Mouse (Mus musculus) Muller cell, postnatal 12 days (primary cell): Measurements from ENCODE around the gene Xlr4b.
"Not testable (repeated sequence)": the region's sequence is repeated elsewhere in the genome, so short reads cannot be mapped to it uniquely, and the experiment has no call there.

ENCODE experiments used
- DNase-seq: peaks from one replicate; pipeline ENCODE4 v3.0.0-alpha.2; 2015; ENCODE audit errors: inconsistent ontology term

Xlr4b gene

GRCm38 (mm10) chrX:73213819-73214564 is at the start of gene Xlr4b:
Gene Xlr4b, plus strand, starts transcription at chrX:73214333.
- not testable (repeated sequence) for DNase-seq

- DNase-seq, result not testable (repeated sequence)
Observed at GRCm38 (mm10) chrX:73176889-73177288, 37.2 kb upstream of the Xlr4b start, which contains the start of gene Spin2d. Gene Spin2d, minus strand, starts transcription at chrX:73176989.

- DNase-seq, result not testable (repeated sequence)
Observed at GRCm38 (mm10) chrX:73191934-73192333, 22.2 kb upstream of the Xlr4b start, which contains the start of gene Xlr3b. Gene Xlr3b, plus strand, starts transcription at chrX:73192207.

- DNase-seq, result no peak
Observed at GRCm38 (mm10) chrX:73225365-73225764, 11.2 kb downstream of the Xlr4b start.

- peak; percentile 91 for DNase-seq
Observed at GRCm38 (mm10) chrX:73227914-73228605, 13.9 kb downstream of the Xlr4b start, which contains the start of gene F8a. Gene F8a, plus strand, starts transcription at chrX:73228291.

- DNase-seq, result no peak
Observed at GRCm38 (mm10) chrX:73228606-73229214, 14.6 kb downstream of the Xlr4b start.

GRCm38 (mm10) chrX:73229288-73229687 is 15.2 kb downstream of the Xlr4b start:
- DNase-seq, result peak; percentile 6

- not testable (repeated sequence) for DNase-seq
Observed at GRCm38 (mm10) chrX:73242821-73243325, 28.7 kb downstream of the Xlr4b start, which contains the start of gene Xlr4c. Gene Xlr4c, minus strand, starts transcription at chrX:73243130.

GRCm38 (mm10) chrX:73262428-73262827 is 48.3 kb downstream of the Xlr4b start:
- DNase-seq, result not testable (repeated sequence)

- not testable (repeated sequence) for DNase-seq
Observed at GRCm38 (mm10) chrX:73265270-73265669, 51.1 kb downstream of the Xlr4b start, which contains the start of gene Xlr3c. Gene Xlr3c, minus strand, starts transcription at chrX:73265390.
